Mouse (Mus musculus): ENCODE data around the gene Fam32a.

- no peak for TF ChIP-seq CTCF (IDR thresholded peaks at IDR 0.05; ENCODE audit: borderline replicate concordance, extremely low read depth, insufficient read depth, insufficient read length)
- TF ChIP-seq POLR2A (IDR thresholded peaks at IDR 0.05; ENCODE audit: borderline replicate concordance, extremely low read depth, insufficient read depth, insufficient read length, poor library complexity, severe bottlenecking) = no peak
Observed at GRCm38 (mm10) chr8:72211846-72212245, 7.7 kb upstream of the Fam32a start.

Measured in brain, embryonic 14.5 days (tissue).